Mouse (Mus musculus) urinary bladder, postnatal 14 days (tissue): ENCODE results near the gene Pde3a.

Experiments
- DNase-seq: peaks from one replicate; pipeline ENCODE4 v3.0.0; 2021; ENCODE audit warnings: low spot score

Gene Pde3a

DNA sequence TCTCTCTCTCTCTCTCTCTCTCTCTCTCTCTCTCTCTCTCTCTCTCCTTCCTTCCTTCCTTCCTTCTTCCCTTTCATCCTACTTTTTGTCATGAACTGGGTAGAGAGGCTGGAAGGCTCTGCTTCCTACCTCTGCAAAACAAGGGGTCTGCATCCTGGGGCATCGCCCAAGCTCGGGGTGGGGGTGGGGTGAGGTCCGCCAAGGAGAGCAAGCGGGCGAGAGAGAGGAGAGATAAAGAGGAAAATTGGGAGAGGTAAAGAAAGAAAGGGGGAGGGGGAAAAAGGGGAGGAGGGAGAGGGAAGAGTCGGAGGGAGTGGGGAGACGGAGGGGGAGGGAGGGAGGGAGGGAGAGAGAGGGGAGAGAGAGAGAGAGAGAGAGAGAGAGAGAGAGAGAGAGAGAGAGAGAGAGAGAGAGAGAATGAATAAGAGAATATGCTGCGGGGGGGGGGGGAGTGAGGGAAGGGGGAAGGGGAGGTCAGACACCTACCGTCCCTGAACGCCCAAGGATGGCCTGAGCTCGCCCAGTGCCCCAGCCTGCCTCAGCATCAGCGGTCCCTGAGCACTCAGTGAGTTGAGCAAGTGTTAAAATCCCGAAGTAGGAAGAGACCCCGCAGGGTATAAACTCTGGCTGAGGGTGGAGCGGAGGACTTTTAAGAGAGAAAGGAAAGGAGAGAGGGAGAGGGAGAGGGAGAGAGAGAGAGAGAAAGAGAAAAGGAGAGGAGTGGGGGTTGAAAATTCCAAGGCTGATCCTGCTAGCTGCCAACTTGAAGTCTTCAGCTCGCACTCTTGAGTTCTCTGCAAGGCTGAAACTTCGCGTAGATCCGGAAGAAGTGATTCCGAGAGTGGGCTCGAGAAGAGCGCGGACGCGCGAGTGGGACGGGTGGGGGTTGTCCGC, at the start of gene Pde3a:
TSS of gene Pde3a (plus strand) at position 579 of the 894 bp plus-strand sequence.
- DNase-seq, result no peak

DNA sequence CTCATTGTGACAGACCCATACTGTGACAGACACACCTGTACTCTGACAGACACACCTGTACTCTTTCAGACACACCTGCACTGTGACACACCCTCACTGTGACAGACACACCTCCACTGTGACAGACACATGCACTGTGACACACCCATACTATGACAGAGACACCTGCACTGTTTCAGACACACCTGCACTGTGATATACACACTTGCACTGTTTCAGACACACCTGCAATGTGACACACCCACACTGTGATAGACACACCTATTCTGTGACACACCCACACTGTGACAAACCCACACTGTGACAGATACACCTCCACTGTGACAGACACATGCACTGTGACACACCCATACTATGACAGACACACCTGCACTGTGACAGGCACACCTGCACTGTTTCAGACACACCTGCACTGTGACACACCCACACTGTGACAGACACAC, 48.9 kb upstream of the Pde3a start:
- no peak for DNase-seq

DNA sequence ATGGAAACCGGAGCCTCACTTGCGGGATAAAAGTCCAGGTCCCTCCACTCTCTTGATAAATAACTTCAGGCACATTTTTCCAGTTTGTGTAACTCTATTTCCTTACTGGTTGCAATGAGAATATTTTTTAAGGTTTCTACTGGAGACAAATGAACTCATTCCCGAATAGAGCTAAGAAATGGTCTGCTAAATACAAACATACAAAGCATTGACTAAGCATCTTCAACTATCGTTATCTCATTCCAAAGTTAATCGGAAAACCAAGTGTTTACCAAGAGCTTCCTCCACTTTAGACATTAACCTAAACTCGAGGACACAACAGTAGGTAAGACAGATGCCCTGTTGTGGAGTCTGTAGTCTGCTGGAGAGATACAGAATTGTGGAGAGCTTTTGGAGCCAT, 41.5 kb upstream of the Pde3a start:
- no peak for DNase-seq

DNA sequence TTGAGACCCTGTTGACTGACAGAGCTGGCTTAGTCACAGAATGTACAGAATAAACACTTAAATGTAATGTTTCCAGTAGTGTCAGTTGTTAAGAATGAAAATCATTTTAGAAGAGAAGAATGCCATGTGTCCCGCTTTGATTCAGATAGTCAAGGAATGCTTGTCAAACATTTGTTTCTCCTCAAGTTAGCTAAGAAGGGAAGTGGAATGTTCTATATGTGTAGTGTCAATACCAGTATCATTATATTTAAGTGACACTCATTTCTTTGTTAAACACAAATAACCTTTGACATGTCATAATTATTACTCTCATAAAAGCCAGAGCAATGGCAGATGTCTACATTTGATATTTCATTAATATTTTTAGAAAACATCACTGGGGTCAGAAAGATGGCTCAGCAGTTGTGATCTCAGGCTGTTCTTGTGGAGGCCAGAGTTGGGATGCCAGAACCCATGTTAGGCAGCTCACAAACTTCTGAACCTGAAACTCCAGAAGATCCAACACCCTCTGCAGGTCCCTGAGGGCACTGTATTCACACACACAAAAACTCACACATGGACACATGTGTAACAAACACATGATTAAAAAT, 40.7 kb upstream of the Pde3a start:
- DNase-seq, result no peak

DNA sequence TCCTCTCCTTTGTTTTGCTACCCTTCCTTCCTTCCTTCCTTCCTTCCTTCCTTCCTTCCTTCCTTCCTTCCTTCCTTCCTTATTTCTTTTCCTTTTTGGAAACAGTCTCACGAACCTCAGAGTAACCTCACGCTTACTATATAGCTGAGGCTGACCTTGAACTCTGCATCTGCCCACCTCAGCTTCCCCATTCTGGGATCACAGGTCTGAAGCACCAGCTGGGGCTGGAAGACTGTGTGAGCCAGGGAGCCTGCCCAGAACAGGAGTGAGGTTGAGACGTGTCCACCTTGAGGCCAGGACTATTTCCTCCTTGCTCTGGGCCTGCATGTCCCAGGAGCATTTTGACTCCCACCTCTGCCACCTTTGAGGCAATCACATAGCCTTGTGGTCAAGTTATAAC, 39.0 kb upstream of the Pde3a start:
- DNase-seq, result no peak

DNA sequence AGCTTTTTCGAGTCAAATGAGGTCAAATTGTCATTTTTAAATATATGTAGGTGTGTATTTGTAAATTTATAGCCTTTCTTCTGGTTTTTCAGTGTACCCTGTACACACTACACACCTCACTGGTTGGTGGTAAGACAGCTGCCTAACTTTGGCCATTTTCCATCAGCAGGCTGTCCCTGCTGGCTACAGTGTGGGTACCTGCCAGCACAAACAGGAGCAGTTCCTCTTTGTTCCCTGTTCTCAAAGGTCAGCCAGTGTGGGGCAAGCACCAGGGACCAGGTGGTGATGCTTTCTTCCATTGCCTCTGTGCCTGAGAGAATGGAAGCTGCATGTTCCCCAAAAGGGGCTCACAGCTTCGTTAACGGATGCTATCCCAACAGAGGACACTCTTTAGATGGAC, 28.0 kb upstream of the Pde3a start:
- DNase-seq, result no peak

DNA sequence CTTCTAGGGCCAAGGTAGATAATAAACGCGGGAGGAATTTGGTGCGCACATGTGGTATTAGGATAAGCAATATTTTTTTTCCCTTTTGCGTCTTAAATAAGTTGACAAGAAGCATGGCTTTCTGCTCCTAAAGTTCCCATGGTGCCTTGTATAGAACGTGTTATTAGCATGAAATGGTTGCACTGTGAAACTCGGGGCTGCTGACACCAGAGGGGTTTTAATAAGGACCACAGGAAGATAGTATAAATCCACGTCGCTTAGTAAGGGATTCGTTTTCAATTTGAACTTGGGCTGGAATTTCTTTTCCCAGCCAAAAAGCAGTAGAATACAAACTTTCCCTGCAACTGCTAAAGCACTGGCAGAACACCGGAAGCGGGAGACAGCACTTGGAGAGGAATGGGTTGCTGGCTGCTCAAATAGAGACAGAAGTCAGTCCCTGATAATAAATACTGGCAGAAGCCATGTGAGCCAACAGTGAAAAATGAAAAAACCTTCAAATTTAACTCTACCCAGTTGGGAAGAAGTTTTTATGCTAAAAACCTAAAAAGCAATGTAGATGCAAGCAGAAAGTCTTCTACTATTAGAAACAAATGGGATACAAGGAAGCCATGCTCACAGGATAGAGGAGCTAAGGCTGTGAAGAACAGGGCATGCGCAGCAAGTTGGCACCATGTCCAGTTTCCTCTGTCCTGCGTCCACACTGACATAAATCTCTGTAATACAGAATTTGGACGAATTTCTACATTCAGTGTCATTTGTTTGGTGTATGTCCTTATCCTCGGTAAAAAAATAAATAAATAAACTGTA, 22.0 kb upstream of the Pde3a start:
- DNase-seq, result peak; percentile 26

DNA sequence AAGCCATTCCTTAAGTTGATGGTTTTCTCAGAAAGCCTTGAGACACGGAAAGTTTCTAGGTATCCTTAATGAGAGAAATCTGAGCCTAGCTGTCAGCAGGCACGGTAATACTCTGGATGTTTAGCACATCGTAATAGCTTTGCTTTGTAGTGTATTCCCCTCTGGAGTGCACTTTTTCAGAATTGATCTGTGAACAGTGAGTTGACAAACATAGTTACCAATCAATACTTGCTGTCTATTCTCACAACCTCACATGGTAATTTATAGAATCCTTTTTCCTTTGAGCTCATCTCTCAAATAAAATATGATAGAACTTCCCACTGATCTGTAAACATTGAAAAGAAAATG, 21.4 kb upstream of the Pde3a start:
- DNase-seq, result no peak

DNA sequence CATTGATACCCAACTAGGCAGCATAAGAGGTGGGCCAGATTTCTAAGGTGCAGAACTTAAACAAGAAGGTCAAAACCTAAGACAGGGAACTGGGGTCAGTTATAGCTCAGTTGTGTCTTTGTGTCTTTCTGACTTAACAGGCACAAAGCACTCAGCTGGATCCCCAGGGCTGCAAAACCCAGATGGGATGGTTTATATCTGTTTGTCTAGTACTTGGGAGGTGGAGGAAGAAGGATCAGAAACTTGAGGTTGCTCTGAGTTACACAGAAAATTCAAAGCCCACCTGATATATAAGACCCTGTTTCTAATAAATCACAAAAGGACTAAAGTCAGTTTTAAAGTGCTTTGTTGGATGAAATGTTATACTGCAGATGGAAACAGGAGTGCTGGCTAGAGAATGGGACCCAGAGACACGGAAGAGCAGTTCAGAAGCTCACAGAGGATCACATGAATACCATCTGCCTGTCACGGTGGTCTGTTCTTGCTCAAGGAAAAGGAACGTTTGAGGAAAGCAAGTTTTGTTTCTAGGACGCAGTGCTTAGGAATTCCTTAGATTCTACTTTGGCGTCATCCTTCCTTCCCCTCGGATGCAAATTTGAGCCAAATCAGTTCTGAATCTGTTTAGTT, 16.2 kb upstream of the Pde3a start:
- no peak for DNase-seq

DNA sequence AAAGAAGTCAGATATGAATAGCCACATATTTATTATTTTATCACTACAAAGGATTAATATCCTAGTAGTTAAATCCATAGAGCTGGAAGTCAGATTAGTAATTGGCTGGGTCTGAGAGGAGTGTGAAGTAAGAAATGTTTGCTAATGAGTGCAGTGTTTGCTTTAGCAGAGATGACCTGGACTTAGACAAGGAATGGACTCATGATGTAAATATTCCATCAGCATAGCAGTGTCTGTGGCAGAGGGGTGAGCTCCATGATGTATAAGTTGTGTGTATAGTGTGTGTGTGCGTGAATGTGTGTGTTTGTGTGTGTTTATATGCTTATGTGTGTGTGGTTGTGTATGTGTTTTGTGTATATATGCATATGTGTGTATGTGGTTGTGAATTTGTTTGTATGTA, 7.3 kb upstream of the Pde3a start:
- no peak for DNase-seq

DNA sequence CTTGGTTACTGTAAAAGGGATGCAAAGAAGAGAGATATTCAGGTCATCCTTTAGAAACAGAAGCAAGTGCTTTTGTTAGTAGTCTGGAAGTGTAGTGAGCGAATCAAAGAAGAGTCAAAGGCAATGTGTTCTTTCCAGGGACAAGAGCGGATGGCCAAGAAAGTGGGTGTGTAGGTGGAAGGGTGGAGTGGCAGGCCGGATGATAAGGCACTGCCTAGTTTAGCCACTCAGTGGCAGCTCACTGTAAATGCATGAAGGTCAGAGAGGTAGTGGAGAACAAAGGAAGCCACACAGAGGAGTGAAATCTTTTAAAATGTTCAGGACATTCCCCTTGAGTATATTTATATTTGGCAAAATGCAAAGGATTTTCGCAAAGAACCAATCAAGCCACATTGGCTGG, 4.0 kb upstream of the Pde3a start:
- DNase-seq, result no peak

DNA sequence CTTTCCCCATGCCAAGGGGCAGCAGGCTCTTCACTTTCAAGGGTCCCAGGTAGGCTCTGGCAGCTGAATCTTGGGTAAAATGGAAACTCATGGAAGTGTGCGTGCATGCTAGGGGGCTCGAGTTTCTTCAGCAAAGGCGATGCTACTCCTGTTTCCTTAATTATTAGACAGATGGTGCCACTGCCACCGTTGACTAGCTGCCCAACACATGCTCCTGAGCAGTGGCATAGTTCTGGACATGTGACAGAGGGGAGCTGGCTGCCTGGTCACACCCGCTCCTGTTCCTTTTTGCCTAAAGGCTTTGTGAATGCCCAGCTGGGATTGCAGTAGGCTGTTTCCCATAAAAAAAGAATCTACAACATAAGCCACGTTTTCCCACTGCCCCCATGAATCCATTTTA, 2.7 kb upstream of the Pde3a start:
- no peak for DNase-seq

DNA sequence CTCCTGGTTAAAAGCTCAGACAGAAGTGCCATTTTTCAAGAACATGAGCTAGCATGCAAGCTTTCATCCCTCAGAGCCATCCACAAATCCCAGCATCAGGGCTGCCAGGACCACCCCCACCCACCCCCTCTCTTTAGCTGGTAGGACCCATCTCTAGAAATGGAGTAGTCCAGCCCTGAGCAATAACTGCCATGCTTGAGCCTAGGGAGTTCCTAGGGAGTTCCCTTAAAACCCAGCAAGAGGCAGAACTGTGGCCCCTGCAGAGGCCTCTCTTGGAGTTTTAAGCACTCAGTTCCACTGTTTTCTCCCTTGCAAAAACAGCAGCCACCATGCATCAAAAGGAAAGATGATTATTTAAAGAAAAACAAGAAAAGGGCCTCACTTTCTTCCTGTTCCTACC, 988 bp upstream of the Pde3a start:
- no peak for DNase-seq

DNA sequence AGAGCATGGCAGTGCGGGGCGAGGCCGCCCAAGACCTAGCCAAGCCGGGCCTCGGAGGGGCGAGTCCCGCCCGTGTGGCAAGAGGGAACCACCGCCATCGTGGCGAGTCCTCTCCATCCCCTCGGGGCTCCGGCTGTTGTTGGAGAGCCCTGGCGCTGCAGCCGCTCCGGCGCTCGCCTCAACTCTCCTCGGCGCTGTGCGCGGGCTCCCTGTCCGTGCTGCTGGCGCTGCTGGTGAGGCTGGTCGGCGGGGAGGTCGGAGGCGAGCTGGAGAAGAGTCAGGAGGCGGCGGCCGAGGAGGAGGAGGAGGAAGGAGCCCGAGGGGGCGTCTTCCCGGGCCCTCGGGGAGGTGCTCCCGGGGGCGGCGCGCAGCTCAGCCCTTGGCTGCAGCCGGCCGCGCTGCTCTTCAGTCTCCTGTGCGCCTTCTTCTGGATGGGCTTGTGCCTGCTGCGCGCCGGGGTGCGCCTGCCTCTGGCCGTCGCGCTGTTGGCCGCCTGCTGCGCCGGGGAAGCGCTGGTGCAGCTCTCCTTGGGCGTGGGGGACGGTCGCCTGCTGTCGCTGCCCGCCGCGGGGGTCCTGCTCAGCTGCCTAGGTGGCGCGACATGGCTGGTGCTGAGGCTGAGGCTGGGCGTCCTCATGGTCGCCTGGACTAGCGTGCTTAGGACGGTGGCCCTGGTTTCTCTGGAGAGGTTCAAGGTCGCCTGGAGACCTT, 671 bp downstream of the Pde3a start:
- peak; percentile 77 for DNase-seq

DNA sequence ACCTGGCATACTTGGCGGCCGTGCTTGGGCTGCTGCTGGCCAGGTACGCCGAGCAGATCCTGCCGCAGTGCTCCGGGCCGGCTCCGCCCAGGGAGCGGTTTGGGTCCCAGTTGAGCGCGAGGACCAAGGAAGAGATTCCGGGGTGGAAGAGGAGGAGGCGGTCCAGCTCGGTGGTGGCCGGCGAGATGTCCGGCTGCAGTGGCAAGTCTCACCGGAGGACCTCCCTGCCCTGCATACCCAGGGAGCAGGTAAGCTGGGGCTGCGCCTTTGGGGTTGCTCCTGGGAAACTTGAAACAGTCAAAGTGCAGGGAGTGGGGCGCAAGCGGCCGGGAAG, 1.2 kb downstream of the Pde3a start:
- DNase-seq, result peak; percentile 31

DNA sequence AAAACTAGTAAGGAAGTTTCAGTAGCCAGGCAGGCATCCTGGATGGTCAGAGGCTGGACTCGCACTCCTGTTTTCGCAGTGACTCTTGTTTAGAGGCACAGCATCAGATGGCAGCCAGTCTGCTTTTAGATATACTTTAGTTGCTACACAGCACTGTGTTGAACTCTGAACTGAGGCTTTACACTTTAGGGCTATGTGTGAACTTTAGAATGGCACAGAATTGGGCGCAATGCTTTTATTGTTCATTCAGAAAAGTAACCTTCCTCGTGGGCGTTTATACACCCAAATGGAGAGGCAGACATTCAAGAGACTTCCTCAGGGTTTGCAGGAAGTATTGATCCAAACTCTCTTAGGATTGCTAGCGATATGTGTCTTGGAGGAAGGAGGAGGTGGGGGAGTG, 1.9 kb downstream of the Pde3a start:
- DNase-seq, result no peak

DNA sequence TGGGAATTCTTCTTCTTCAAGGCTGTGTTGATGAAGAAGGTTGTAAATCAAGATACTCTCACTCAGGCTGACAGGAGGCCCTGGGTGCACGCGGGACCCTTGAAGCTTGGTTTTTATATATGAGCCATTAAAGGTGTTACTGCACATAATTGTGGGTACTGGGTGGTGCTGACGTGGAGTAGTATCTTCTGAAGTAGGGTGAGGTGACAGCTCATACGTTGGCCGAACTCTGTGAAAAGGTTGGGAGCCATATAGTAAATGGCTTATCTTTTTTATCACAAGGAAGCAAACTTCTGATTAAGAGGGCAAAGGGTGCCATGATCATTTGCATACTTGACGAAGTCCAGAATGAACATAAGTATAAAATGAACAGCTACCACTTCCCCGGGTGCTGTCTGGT, 3.5 kb downstream of the Pde3a start:
- DNase-seq, result no peak

DNA sequence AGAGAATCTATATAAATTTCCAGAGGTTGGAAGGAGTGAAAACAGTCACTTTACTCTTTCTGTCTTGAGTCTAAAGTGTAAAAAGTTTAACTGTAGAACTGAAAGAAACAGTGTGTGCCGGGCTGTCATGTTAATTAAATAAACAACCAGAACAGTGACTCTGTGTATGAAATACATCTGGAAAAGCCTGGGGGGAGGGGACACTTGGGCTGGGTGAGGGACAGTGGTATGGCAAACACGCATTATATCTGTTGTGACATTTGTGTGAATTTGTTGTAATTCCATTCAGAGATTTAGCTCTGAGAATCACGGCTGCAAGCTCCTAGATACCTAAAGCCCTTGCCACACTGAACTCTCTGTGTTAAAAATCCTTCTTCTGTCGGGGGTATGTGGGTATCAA, 5.9 kb downstream of the Pde3a start:
- DNase-seq, result no peak

DNA sequence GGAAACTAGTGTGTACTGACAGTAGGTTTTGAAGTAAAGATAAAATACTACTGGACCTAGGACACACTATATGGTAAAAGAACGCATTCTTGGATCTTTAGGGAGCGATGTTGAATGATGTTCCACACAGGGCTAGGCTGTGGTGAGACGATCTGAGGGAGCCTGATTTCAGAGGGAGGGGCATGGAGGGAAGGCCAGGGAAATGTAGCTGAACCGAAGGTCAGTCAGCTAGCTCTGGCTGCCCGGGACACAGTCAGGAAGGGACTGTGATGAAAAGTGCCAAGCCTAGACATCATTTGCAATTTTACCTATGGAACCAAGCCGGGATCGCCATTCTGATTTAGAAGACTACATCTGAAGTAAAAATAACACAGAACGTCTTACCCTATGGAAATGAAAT, 7.8 kb downstream of the Pde3a start:
- DNase-seq, result no peak

DNA sequence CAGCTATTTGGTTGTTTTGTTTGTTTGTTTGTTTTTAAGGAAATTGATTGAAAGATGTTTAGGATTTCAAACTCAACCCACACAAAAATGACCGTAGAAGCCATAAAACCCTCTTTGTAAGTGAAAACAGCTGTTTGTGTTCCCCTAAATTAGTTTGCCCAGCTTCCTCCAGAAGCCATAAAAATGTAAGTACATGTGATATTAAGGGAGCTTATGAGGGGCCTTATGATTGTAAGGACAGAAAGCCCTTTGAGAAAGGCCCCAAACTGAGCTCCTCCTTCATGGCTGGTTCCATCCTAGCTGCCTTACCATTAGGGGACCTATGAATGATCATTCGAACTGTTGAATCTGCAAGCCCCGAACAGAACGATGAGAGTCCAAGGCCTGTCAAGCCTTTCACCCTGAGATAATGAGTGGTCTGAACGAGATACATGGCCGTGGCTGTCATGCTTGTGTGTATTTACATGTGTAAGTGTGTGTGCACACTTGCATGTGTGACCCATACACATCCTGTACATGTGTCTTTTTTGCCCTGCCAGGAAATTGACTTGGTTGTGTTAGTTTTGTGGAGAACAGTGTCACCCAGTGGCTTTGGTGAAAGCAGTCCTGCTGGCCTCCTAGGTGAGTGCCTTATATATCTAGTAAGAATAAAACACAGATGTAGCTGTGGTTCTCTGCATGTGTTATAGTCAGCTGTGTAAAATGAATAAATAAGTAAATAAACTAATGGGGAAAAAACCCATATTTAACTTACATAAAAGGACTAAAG, 8.5 kb downstream of the Pde3a start:
- no peak for DNase-seq

DNA sequence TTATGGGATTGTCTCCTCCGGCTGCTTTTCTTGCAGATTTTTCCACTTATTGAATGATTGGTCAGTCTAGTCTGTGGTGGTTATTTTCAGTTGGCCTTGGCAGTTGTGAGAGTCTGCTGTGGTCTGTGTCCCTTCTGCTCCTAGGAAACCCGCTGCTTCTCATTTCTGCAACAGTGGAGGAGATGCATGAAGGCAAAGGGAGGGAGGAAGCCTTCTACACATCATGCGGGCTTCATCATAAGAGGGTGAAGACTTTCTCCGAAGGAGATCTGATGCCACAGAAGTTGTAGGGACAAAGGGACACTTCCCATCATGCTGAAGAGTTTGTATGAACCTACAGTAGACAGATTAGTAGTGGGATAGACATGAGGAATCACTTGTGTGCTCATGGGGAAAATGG, 16.2 kb downstream of the Pde3a start:
- no peak for DNase-seq
